Mouse (Mus musculus) lung, adult 2 months (tissue): ENCODE measurements around the gene Spast.

Experiments
- CTCF ChIP-seq: fragments of 200-500 bp; IDR thresholded peaks from 2 replicates; pipeline ENCODE4 v1.5.1; 2011; ENCODE audit warnings: mild to moderate bottlenecking, low read length, control low read depth; ENCODE audit not compliant: insufficient read depth
- POLR2A ChIP-seq: fragments of 200-500 bp; IDR thresholded peaks from 2 replicates; pipeline ENCODE4 v1.6.1; 2011; ENCODE audit warnings: low read depth, mild to moderate bottlenecking, control low read depth, low read length, borderline replicate concordance; ENCODE audit errors: extremely low read depth

GRCm38 (mm10) chr17:74291640-74292361, 47.0 kb upstream of the Spast start:
- no peak for TF ChIP-seq CTCF
- no peak for TF ChIP-seq POLR2A
